Mouse (Mus musculus): ENCODE results near the gene 4930568D16Rik.
A peak's percentile ranks its signal among the peaks of the same experiment; 100 is the strongest.

Gene 4930568D16Rik

GRCm38 (mm10) chr2:35342605-35343004, 24.9 kb downstream of the 4930568D16Rik start:
- DNase-seq (ENCODE audit: low read depth): no peak

GRCm38 (mm10) chr2:35338707-35339106, 28.8 kb downstream of the 4930568D16Rik start:
- DNase-seq (ENCODE audit: low read depth): no peak

- DNase-seq (ENCODE audit: low read depth): no peak
Measured at GRCm38 (mm10) chr2:35338036-35338435, 29.5 kb downstream of the 4930568D16Rik start.

- DNase-seq (ENCODE audit: low read depth): no peak
Measured at GRCm38 (mm10) chr2:35337419-35337818, 30.1 kb downstream of the 4930568D16Rik start.

- peak; percentile 97 for DNase-seq (ENCODE audit: low read depth)
Measured at GRCm38 (mm10) chr2:35336388-35337280, 30.9 kb downstream of the 4930568D16Rik start, which contains the start of gene Stom. TSS of gene Stom (minus strand) at chr2:35336976.

GRCm38 (mm10) chr2:35335620-35336019, 31.9 kb downstream of the 4930568D16Rik start:
- no peak for DNase-seq (ENCODE audit: low read depth)

- DNase-seq (ENCODE audit: low read depth): no peak
Measured at GRCm38 (mm10) chr2:35333670-35334069, 33.9 kb downstream of the 4930568D16Rik start.

- no peak for DNase-seq (ENCODE audit: low read depth)
Measured at GRCm38 (mm10) chr2:35331205-35331604, 36.3 kb downstream of the 4930568D16Rik start.

GRCm38 (mm10) chr2:35329061-35329460, 38.5 kb downstream of the 4930568D16Rik start:
- DNase-seq (ENCODE audit: low read depth): no peak

- no peak for DNase-seq (ENCODE audit: low read depth)
Measured at GRCm38 (mm10) chr2:35328064-35328792, 39.3 kb downstream of the 4930568D16Rik start.

GRCm38 (mm10) chr2:35327583-35327982, 39.9 kb downstream of the 4930568D16Rik start:
- peak; percentile 10 for DNase-seq (ENCODE audit: low read depth)

GRCm38 (mm10) chr2:35326931-35327330, 40.6 kb downstream of the 4930568D16Rik start:
- no peak for DNase-seq (ENCODE audit: low read depth)

GRCm38 (mm10) chr2:35325930-35326329, 41.6 kb downstream of the 4930568D16Rik start:
- no peak for DNase-seq (ENCODE audit: low read depth)

GRCm38 (mm10) chr2:35322404-35323164, 44.9 kb downstream of the 4930568D16Rik start:
- no peak for DNase-seq (ENCODE audit: low read depth)

- no peak for DNase-seq (ENCODE audit: low read depth)
Measured at GRCm38 (mm10) chr2:35320399-35320798, 47.1 kb downstream of the 4930568D16Rik start.

GRCm38 (mm10) chr2:35318405-35318804, 49.1 kb downstream of the 4930568D16Rik start:
- DNase-seq (ENCODE audit: low read depth): no peak

GRCm38 (mm10) chr2:35317604-35318003, 49.9 kb downstream of the 4930568D16Rik start:
- DNase-seq (ENCODE audit: low read depth): no peak

GRCm38 (mm10) chr2:35314300-35314699, 53.2 kb downstream of the 4930568D16Rik start:
- no peak for DNase-seq (ENCODE audit: low read depth)

- DNase-seq (ENCODE audit: low read depth): no peak
Measured at GRCm38 (mm10) chr2:35309906-35310493, 57.5 kb downstream of the 4930568D16Rik start.

GRCm38 (mm10) chr2:35308166-35308565, 59.4 kb downstream of the 4930568D16Rik start:
- no peak for DNase-seq (ENCODE audit: low read depth)
